Mouse (Mus musculus): ENCODE data around the gene Spint2. TPM values are rescaled to one million over a fixed set of nuclear protein-coding genes. Genes with fewer than 3 reads are reported as not detected.
"Not testable (repeated sequence)": the region's sequence is repeated elsewhere in the genome, so short reads cannot be mapped to it uniquely, and the experiment has no call there.

The Spint2 gene
- total and polyA plus RNA-seq, 3 experiments = 39.4 to 46.4 (median 45.7) TPM

DNA sequence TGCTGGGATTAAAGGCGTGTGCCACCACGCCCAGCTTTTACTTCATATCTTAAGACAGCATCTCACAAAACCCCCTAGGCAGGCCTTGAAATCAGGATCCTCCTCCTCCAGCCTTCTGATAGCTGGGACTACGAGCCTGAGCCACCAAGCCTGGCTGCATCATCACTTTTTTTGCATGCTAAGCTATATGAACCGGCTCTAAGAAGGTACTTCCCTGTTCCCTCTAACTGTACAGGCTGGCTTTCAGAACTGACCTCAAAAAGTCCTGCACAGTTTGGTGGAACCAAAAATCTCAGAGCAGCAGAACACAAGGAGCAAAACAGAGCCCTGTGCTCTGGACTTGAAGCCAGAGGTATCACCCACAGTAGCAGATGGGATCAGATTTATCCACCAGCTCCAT, 53.5 kb downstream of the Spint2 start:
- TF ChIP-seq POLR2A (IDR thresholded peaks at IDR 0.05; ENCODE audit: insufficient read depth, low read depth, low read length) = no peak
- TF ChIP-seq CTCF (IDR thresholded peaks at IDR 0.05) = no peak
- no peak for TF ChIP-seq EP300 (IDR thresholded peaks at IDR 0.05; ENCODE audit: insufficient read depth, low read depth, low read length)
- no peak for DNase-seq
- Histone ChIP-seq H3K9ac (ENCODE audit: low read depth, low read length) (no peak overlapping the region), H3K79me2 (replicated peaks; ENCODE audit: control insufficient read depth, insufficient read depth, low read length) (no peaks in the 10 kb centered on the region), H3K4me3 (no peak overlapping the region), H3K4me1 (ENCODE audit: control insufficient read depth, insufficient read depth, low read length) (peaks cover 3% of the 10 kb centered on the region), H3K36me3 (ENCODE audit: control insufficient read depth, insufficient read depth, low read length) (no peaks in the 10 kb centered on the region), H3K27ac (no peak overlapping the region), H3K27me3 (ENCODE audit: control insufficient read depth, insufficient read depth, low read length) (no peaks in the 10 kb centered on the region)
- 72% methylated on average over 4 of the region's 4 CpGs for WGBS
- intact Hi-C loops (cut with DNase I) = no loop called here

DNA sequence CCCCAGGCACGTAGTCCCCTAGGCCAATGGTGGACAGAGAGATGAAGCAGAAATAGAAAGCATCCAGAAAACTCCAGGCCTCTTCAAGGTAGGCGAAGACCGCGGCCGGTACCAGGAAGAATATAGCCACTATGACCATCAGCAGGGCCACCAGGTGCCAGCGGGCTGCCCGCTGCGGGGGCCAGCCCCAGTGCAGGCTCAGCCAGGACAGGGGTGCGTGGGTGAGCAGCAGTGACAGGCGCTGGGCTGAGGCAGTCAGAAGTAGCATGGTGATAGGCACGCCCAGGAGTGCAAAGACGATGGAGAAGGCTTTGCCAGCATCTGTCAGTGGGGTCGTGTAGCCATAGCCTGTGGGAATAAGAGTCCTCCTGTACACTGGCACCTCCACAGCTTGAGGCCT, 56.2 kb downstream of the Spint2 start:
- no peaks in the 10 kb centered on the region for H3K27me3 ChIP-seq (ENCODE audit: control insufficient read depth, insufficient read depth, low read length)
- TF ChIP-seq POLR2A (IDR thresholded peaks at IDR 0.05; ENCODE audit: insufficient read depth, low read depth, low read length) (no peak), EP300 (IDR thresholded peaks at IDR 0.05; ENCODE audit: insufficient read depth, low read depth, low read length) (no peak), CTCF (IDR thresholded peaks at IDR 0.05) (no peak)
- WGBS = 83% methylated on average over 13 of the region's 13 CpGs
- no peaks in the 10 kb centered on the region for H3K79me2 ChIP-seq (replicated peaks; ENCODE audit: control insufficient read depth, insufficient read depth, low read length)
- intact Hi-C loops (cut with DNase I) = no loop called here
- no peak overlapping the region for H3K4me3 ChIP-seq
- no peak for DNase-seq
- H3K9ac ChIP-seq (ENCODE audit: low read depth, low read length) = no peak overlapping the region
- no peaks in the 10 kb centered on the region; the same call in 1 of the 2 replicates for H3K4me1 ChIP-seq (ENCODE audit: control insufficient read depth, insufficient read depth, low read length)
- no peaks in the 10 kb centered on the region for H3K36me3 ChIP-seq (ENCODE audit: control insufficient read depth, insufficient read depth, low read length)
- H3K27ac ChIP-seq = no peak overlapping the region

DNA sequence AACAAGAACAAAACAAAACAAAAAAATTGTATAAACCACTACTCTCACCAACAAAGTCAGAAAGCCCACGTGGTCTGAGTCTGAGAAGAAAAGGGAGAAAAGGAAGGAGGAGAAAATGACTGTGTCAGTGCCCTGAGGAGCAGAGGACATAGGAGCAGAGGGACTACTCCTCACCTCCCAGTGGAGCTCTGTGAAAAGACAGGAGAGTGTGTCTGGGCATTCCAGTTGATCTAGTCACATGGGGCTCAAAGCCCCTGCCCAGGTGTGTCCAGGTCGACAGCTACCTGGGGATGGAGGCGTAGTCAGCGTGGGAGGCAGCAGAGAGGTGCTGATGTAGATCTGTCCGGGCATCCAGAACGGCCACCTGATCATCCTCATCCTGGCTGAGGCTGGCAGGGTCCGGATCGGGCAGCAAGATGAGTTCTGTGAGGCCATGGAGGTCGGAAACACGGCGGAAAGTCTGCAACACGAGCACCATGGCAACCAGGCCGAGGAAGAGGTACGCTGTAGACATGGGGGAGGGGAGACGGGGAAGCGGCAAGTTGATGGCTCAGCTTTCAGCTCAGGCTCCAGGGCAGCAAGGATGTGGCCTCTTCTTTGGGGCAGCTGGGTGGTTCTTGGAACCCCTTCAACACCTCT, 56.8 kb downstream of the Spint2 start:
- 50% methylated on average over 16 of the region's 16 CpGs for WGBS
- H3K79me2 ChIP-seq (replicated peaks; ENCODE audit: control insufficient read depth, insufficient read depth, low read length) = no peaks in the 10 kb centered on the region
- intact Hi-C loops (cut with DNase I) = no loop called here
- H3K4me1 ChIP-seq (ENCODE audit: control insufficient read depth, insufficient read depth, low read length) = no peaks in the 10 kb centered on the region; the same call in 1 of the 2 replicates
- TF ChIP-seq EP300 (IDR thresholded peaks at IDR 0.05; ENCODE audit: insufficient read depth, low read depth, low read length) (no peak), CTCF (IDR thresholded peaks at IDR 0.05) (no peak), POLR2A (IDR thresholded peaks at IDR 0.05; ENCODE audit: insufficient read depth, low read depth, low read length) (no peak)
- no peak overlapping the region for H3K4me3 ChIP-seq
- H3K9ac ChIP-seq (ENCODE audit: low read depth, low read length) = no peak overlapping the region
- DNase-seq = no peak
- H3K27ac ChIP-seq = no peak overlapping the region
- no peaks in the 10 kb centered on the region for H3K36me3 ChIP-seq (ENCODE audit: control insufficient read depth, insufficient read depth, low read length)
- no peaks in the 10 kb centered on the region for H3K27me3 ChIP-seq (ENCODE audit: control insufficient read depth, insufficient read depth, low read length)

DNA sequence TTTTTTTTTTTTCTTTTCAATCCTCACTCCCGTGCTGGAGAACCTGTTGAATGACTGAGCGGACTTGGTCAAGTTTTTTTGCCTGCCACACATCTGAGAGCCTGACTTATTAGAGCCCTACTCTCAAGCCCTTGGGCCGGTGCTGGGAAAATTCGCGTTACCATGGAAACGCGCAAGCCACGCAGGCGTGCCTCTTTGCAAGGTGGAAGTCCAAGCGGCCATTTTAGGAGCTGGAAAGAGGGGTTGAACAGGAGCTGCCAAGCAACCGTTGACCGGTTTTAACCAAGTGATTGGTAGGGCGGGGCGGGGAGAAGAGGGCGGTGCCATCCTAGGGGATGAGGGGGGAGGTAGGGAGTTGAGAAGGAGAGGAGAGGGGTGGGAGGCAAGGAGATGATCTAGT, 66.9 kb downstream of the Spint2 start:
- no peak overlapping the region for H3K27ac ChIP-seq
- TF ChIP-seq EP300 (IDR thresholded peaks at IDR 0.05; ENCODE audit: insufficient read depth, low read depth, low read length) = no peak
- DNase-seq = no peak
- H3K4me1 ChIP-seq (ENCODE audit: control insufficient read depth, insufficient read depth, low read length) = no peaks in the 10 kb centered on the region
- H3K9ac ChIP-seq (ENCODE audit: low read depth, low read length) = no peak overlapping the region
- H3K36me3 ChIP-seq (ENCODE audit: control insufficient read depth, insufficient read depth, low read length) = no peaks in the 10 kb centered on the region
- H3K27me3 ChIP-seq (ENCODE audit: control insufficient read depth, insufficient read depth, low read length) = no peaks in the 10 kb centered on the region
- no peak overlapping the region for H3K4me3 ChIP-seq
- 60% methylated on average over 15 of the region's 15 CpGs for WGBS
- intact Hi-C loops (cut with DNase I) = no loop called here
- no peaks in the 10 kb centered on the region for H3K79me2 ChIP-seq (replicated peaks; ENCODE audit: control insufficient read depth, insufficient read depth, low read length)

DNA sequence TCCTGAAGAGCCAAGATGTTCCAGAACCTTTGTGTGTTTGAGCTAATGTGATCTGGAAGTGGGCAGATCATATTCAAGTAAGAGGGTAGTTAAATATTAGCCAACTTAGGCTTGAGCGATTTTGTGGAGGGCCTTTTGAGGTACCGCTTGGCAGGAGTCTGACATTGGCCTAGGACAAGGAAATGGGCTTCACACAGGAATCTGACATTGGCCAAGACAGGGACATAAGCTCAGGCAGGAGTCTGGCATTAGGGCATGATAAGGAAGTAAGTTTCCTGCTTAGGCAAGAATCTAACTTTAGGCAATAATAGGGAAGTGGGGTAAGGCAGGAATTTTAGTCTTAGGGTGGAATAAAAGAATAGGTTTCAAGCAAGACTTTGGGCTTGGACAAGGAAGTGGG, 67.5 kb downstream of the Spint2 start:
- Histone ChIP-seq H3K36me3 (ENCODE audit: control insufficient read depth, insufficient read depth, low read length) (no peaks in the 10 kb centered on the region), H3K9ac (ENCODE audit: low read depth, low read length) (no peak overlapping the region), H3K79me2 (replicated peaks; ENCODE audit: control insufficient read depth, insufficient read depth, low read length) (no peaks in the 10 kb centered on the region), H3K27ac (no peak overlapping the region), H3K4me1 (ENCODE audit: control insufficient read depth, insufficient read depth, low read length) (no peaks in the 10 kb centered on the region), H3K4me3 (no peak overlapping the region), H3K27me3 (ENCODE audit: control insufficient read depth, insufficient read depth, low read length) (no peaks in the 10 kb centered on the region)
- no peak for TF ChIP-seq CTCF (IDR thresholded peaks at IDR 0.05)
- TF ChIP-seq POLR2A (IDR thresholded peaks at IDR 0.05; ENCODE audit: insufficient read depth, low read depth, low read length) = no peak
- no peak for TF ChIP-seq EP300 (IDR thresholded peaks at IDR 0.05; ENCODE audit: insufficient read depth, low read depth, low read length)
- intact Hi-C loops (cut with DNase I) = no loop called here
- WGBS = 75% methylated on average over 2 of the region's 2 CpGs
- no peak for DNase-seq

DNA sequence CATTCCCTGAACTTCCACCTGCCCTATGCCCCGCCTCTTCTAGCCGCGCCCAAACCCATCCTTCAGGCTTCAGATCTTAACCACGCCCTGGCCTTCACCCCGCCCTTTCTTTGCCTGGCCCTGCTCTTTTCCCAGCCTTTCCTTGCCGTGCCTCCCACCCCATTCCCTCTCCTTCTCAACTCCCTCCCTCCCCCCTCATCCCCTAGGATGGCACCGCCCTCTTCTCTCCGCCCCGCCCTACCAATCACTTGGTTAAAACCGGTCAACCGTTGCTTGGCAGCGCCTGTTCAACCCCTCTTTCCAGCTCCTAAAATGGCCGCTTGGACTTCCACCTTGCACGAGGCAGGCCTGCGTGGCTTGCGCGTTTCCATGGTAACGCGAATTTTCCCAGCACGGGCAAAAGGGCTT, 68.0 kb downstream of the Spint2 start, which contains the start of gene Catsperg1:
Gene Catsperg1 (minus strand): TSS at position 361 of the 408 bp plus-strand sequence.
- H3K9ac ChIP-seq (ENCODE audit: low read depth, low read length) = no peak within 1 kb of the TSS
- no peak within 1 kb of the TSS for H3K4me3 ChIP-seq
- no peak for DNase-seq
- H3K79me2 ChIP-seq (replicated peaks; ENCODE audit: control insufficient read depth, insufficient read depth, low read length) = no peaks in the 10 kb centered on the region
- intact Hi-C loops (cut with DNase I) = no loop called here
- H3K4me1 ChIP-seq (ENCODE audit: control insufficient read depth, insufficient read depth, low read length) = no peaks in the 10 kb centered on the region
- WGBS = 19% methylated on average over 20 of the region's 20 CpGs
- no peak within 1 kb of the TSS for H3K27ac ChIP-seq
- no peaks in the 10 kb centered on the region for H3K27me3 ChIP-seq (ENCODE audit: control insufficient read depth, insufficient read depth, low read length)
- no peak for TF ChIP-seq POLR2A (IDR thresholded peaks at IDR 0.05; ENCODE audit: insufficient read depth, low read depth, low read length)
- TF ChIP-seq EP300 (IDR thresholded peaks at IDR 0.05; ENCODE audit: insufficient read depth, low read depth, low read length) = no peak
- TF ChIP-seq CTCF (IDR thresholded peaks at IDR 0.05) = no peak
- H3K36me3 ChIP-seq (ENCODE audit: control insufficient read depth, insufficient read depth, low read length) = no peaks in the 10 kb centered on the region

DNA sequence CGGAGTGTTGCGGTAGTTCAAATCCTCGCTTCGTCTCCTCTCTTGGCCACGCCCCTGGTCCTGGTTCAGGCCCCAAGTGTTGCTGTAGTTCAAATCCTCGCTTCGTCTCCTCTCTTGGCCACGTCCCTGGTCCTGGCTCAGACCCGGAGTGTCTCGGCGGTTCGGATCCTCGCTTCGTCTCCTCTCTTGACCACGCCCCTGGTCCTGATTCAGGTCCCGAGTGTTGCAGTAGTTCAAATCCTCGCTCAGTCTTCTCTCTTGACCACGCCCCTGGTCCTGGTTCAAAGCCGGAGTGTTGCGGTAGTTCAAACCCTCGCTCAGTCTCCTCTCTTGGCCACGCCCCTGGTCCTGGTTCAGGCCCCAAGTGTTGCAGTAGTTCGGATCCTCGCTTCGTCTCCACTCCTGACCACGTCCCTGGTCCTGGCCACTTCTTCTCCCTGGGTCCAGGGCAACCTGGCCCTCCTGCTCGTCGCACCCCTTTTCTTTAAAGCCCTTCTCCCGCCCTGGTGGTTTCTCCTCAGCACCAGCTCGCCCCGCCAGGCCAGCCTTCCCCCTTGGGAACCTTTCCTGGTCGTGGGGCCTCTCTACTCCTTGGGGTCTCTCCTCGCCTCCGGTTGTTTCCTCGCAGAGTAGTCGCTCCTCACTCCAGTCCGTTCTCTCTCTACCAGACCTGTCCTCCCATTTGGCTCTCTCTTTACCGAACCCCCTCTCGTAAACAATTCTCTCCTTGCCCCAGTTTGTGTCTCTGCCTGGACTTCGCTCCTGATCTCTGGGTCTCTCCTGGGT, 68.7 kb downstream of the Spint2 start:
- H3K79me2 ChIP-seq (replicated peaks; ENCODE audit: control insufficient read depth, insufficient read depth, low read length); intact Hi-C loops (cut with DNase I); DNase-seq; H3K4me3 ChIP-seq; H3K36me3 ChIP-seq (ENCODE audit: control insufficient read depth, insufficient read depth, low read length); H3K27me3 ChIP-seq (ENCODE audit: control insufficient read depth, insufficient read depth, low read length); H3K27ac ChIP-seq; H3K9ac ChIP-seq (ENCODE audit: low read depth, low read length); H3K4me1 ChIP-seq (ENCODE audit: control insufficient read depth, insufficient read depth, low read length): not testable (repeated sequence)
- 38% methylated on average over 40 of the region's 40 CpGs for WGBS
